Mouse (Mus musculus): Measurements from ENCODE around the gene Lmna.

DNA sequence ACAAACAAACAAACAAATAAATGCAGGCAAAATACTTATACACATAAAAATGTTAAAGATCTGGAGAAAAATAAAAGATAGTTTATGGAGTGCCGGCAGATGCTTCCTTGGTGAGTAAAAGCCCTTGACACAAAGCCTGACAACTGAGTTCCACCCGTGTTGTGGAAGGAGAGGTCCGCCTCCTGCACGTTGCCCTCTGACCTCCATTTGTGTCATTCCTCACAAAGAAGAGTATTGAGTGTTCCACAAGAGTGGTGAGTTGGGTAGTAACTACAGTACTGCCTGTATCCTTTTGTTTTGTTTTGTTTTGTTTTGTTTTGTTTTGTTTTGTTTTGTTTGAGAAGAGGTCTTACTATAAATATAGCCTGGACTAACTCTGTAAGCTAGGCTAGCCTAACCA is 10.2 kb downstream of the Lmna start:
- no peak for TF ChIP-seq CTCF (IDR thresholded peaks at IDR 0.05; ENCODE audit: low read depth)
- TF ChIP-seq EP300 (optimal IDR thresholded peaks at IDR 0.05) = no peak

Data from stomach, postnatal 0 days (tissue).